Mouse (Mus musculus) liver, embryonic 18 days (tissue): ENCODE data around the gene Wnt9a. TPM values are rescaled to one million over a fixed set of nuclear protein-coding genes. Genes with fewer than 3 reads are reported as not detected.

Source experiments
- polyA plus RNA-seq: library from polyadenylated mRNA; depleted of rRNA; stranded (reverse); fragments of >200 nt; gene quantifications from 2 replicates; pipeline ENCODE4 v1.2.3, GENCODE M21; 2012; rRNA removed

Wnt9a gene
- 0.23 and 0.26 TPM in 2 replicates for polyA plus RNA-seq

DNA sequence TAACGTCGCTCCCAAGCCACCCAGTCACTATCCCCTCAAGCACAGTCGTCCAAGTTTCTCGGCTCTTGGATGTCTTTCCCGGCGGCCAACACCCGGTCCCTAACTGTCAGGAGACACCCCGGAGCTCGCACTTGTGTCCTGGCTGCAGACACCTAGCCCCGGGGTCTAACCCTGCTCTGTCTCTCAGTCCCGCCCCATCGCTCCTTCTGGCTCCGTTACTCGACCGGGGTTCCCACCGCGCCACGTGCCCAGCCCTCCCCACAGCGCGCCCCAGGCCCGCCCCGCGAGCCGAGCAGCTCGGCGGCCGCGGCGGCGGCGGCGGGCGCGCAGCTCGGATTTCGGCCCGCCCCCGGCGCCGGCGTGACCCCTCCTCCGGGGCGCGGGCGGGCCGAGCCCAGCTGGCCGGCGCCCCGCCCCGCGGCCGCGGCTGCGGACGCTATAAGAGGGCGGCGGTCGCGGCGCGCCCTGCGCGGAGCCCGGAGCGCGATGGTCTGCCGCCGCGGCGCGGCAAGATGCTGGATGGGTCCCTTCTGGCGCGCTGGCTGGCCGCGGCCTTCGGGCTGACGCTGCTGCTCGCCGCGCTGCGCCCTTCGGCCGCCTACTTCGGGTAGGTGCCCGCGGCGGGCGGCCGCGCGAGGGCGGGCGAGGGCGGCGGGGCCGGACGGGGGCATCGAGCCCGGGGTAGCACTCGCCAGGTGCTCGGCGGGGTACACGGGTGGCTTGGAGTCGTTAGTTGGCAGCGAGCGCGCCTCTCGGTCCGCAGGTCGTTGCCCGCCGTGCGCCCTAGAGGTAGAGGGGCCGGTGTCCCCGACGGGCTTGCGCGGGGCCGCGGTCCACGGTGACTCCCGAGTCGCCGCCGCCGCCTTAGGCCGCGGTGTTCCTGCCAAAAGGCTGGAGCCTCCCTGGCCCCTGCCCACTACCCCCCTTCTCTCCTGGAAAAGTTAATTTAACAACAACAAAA is at the start of gene Wnt9a:
Wnt9a (plus strand) TSS at position 468 of the 961 bp plus-strand sequence.

DNA sequence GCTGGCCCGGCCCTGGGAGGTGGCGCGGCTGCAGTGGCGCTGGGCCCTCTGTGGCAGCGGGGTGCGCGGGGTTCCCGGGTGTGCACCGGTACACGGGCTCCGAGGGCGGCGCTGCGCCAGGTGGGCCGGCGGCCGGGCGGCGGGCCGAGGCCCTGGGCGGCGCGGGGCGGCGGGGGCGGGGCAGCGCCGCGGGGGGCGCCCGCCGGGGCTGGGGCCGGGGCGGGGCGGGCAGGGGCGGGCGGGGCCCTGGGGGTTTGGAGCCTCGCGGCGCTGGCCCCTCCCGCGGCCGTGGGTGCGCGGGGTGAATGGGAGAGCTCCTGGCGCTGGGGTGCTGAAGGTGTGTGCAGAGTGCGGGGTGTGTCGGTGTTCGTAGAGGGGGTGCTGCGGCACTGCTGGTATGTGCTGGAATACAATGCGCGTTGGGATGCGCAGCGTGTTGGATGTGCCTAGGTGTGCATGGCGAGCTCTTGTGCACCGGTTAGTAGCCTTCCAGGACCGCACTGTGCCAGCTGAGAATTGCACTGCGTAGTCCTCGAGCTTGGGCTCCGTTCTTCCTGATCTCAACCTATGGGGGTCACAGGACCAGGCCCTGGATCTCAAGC is 15.9 kb upstream of the Wnt9a start, which contains the start of gene Wnt3a:
Wnt3a (minus strand) TSS at position 51 of the 602 bp plus-strand sequence.

DNA sequence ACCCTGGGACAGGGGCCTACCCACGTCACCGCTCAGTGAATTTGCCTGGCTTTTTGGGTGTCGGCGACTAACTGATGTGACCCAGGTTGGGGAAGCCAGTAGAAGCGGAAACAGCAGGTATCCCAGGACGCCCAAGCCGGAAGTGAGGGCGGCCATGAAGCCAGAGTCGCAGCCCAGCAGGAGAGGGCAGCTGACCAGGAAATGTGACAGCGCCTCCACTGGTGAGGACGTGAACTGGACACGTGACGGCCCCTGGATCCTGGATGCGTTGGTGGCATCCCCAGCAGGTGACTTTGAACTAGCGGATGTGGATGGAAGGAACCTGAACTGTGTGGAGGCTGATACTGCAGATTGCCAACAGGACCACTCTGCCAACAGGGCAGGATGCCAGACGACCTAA is 68.7 kb downstream of the Wnt9a start, which contains the start of gene Prss38:
Prss38 (minus strand) TSS at position 183 of the 400 bp plus-strand sequence.

Other genes with a start within 250 kb of the Wnt9a start
- gene Obscn, start 170.5 kb upstream of the Wnt9a start, polyA plus RNA-seq, result 0.66 and 0.73 TPM in 2 replicates
- gene Iba57, start 143.2 kb upstream of the Wnt9a start, polyA plus RNA-seq, result 5.3 and 5.9 TPM in 2 replicates
- 0.28 and 0.41 TPM in 2 replicates for gene Gjc2, start 123.7 kb upstream of the Wnt9a start, polyA plus RNA-seq
- gene Guk1, start 114.7 kb upstream of the Wnt9a start, polyA plus RNA-seq, result 40.7 and 42.7 TPM in 2 replicates
- 21.8 and 24.0 TPM in 2 replicates for gene Mrpl55, start 104.4 kb upstream of the Wnt9a start, polyA plus RNA-seq
- 13.5 and 13.8 TPM in 2 replicates for gene 2310033P09Rik, start 98.6 kb upstream of the Wnt9a start, polyA plus RNA-seq
- gene Arf1, start 78.7 kb upstream of the Wnt9a start, polyA plus RNA-seq, result 274 and 291 TPM in 2 replicates
- gene Wnt3a, start 16.2 kb upstream of the Wnt9a start, polyA plus RNA-seq, result not detected in 2 replicates
- not detected in 2 replicates for gene Prss38, start 68.7 kb downstream of the Wnt9a start, polyA plus RNA-seq
- gene Jmjd4, start 143.1 kb downstream of the Wnt9a start, polyA plus RNA-seq, result 2.3 and 2.5 TPM in 2 replicates
- gene Snap47, start 144.3 kb downstream of the Wnt9a start, polyA plus RNA-seq, result 19.8 and 21.5 TPM in 2 replicates
- 1.1 and 1.2 TPM in 2 replicates for gene Zfp867, start 165.5 kb downstream of the Wnt9a start, polyA plus RNA-seq
- gene Zkscan17, start 219.8 kb downstream of the Wnt9a start, polyA plus RNA-seq, result 2.7 and 3.4 TPM in 2 replicates
- 0.89 and 1.00 TPM in 2 replicates for gene Nlrp3, start 234.6 kb downstream of the Wnt9a start, polyA plus RNA-seq